ENCODE assay signal across 8 mouse cellular contexts in the genomic region with DNA sequence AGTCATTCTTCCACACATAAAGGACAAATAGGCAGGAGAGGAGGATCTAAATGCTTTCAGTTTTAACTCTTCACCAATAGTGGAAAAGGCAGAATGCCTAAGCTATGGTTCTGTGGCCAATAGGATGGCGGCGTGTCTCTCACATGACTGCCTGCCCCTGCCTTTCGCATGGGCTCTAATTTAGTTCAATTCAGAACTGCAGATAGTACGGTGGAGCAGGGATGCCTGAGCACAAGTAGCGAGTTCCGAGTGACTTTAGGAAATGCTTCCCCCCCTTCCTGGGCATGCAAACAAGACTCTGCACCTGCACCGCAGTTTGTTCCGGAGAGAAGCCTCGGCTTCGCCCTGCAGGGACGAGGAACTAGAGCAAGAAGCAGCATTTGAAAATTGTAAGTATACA.
DNase-seq lines count a peak whose midpoint lies in the region; ATAC-seq lines count a peak whose summit lies in the region.

No protein-coding gene starts in this region.

- peak; percentile 94 for ATAC-seq in inflammation-experienced regulatory T-cells, adult 6 months

- H3K9me3 ChIP-seq in megakaryocyte, embryonic 14.5 days, result no peaks in the 10 kb centered on the region

- DNase-seq in adrenal gland, postnatal 10 days, result peak; percentile 89
- DNase-seq in embryo, embryonic 11.5 days (ENCODE audit: low read depth, low spot score), result peak; percentile 80
- DNase-seq in gastrocnemius, postnatal 25 days, result peak; percentile 81
- peak; percentile 86 to 93 for DNase-seq in left cerebral cortex, adult 9 months (ENCODE audit: low spot score in 2 of 2)
- peak; percentile 91 to 92 for DNase-seq in right cerebral cortex, adult 2 months (ENCODE audit: low spot score in 2 of 2)
- peak; percentile 62 for DNase-seq in urinary bladder, postnatal 25 days (ENCODE audit: low spot score)

- H3K36me3 ChIP-seq in megakaryocyte, embryonic 14.5 days (replicated peaks; ENCODE audit: low read length), result no peaks in the 10 kb centered on the region

- H3K4me3 ChIP-seq in megakaryocyte, embryonic 14.5 days (replicated peaks), result peak overlapping the region; percentile 93

- H3K4me1 ChIP-seq in megakaryocyte, embryonic 14.5 days, result peaks cover 33% of the 10 kb centered on the region

- H3K27me3 ChIP-seq in megakaryocyte, embryonic 14.5 days (replicated peaks), result no peaks in the 10 kb centered on the region

Comparison
In these comparisons a context has a peak if more than half of its experiments do, and no peak if none do; other contexts are left out.
1. Peak in every context shown above with its lines: DNase-seq, ATAC-seq and H3K4me3 ChIP-seq.